Mouse (Mus musculus) cerebellum, adult 11 months (tissue): ENCODE measurements around the gene Cda.

Source experiments
- DNase-seq: peaks from one replicate; pipeline ENCODE4 v3.0.0; 2022

Cda gene

DNA sequence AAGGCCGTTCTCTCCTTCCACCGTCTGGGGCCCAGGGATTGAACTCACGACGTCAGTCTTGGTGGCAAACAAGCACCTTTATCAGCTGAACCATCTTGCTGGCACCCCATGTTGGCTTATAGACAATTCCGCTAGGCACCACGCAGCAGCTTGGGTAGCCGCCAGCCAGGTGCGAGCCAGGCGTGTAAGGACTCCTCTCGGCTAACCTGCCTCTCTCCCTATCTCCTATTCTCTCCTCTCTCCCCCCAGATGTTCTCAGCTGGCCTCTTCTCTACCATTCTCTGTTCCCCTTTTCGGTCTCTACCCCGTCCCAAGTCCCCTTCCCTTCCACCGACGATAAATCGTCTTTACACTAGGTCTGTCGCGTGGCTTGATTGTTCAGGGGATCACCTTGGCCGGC is 64.0 kb downstream of the Cda start:
- no peak for DNase-seq

DNA sequence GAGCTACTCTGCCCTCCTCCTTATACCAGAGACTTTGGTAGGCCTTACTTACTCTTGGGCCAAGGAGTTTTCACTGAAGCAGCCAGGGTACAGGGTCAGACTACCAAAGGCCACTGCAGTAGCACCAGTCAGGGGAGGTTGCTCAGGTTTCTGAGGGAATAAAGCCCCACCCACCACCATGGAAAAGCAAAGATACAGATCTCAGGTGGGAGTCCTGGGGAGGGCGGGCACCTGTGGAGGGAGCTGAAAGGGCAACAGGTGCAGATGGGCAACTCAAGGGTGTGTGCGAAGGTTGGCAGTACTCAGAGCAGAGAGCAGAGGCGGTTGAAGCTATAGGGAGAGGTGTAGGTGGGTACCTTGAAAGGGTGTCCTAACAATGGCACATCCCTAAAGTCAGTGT is 64.8 kb downstream of the Cda start:
- DNase-seq = no peak

DNA sequence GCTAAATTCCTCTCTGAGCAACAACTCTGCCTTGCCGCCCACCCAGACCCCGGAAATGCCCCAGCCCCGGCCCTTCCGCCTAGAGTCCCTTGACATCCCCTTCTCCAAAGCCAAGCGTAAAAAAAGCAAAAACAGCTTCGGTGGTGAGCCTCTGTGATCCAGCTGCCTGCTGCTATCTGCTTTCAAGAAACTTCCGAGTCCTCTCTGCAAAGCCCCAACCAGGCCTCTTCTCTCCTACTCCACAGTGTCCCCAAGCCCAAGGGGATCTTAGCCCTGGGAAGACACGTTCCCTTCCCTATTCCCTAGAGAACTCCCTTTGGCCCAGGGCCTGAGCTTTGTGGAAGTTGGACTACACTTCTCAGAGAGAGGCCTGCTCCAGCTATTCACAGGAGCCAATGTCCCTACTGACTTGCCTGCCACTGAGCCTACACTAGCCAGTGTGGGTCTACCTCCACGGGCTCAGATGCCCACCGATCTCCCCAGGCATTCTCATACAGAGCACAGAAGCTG is 66.5 kb downstream of the Cda start:
- DNase-seq = no peak

DNA sequence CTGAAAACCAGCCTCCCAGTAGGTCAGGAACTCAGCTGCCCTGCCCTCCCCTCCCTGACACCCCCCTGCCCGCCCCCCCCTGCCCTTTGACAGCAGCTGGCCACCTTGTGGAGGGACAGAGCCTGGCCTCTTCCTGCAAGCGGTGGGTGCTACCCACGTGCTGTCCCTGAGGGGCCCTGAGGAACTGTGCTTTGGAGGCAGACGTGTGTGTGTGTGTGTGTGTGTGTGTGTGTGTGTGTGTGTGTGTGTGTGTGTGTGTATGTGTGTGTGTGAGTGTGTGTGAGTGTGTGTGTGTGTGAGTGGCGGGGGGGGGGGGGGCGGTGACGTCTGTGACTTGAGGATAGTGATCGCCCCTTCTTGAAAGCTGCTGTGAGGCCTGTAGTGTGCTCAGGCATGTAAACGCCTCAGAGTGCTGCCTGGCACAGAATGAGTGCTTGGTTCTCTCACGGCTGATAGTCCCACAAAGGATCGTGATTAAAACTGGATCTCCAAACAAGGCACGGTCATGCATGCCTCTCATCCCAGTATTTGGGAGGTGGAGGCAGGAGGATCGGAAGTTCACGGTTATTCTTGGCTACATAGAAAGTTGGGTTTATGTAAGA is 73.7 kb downstream of the Cda start:
- DNase-seq = no peak

DNA sequence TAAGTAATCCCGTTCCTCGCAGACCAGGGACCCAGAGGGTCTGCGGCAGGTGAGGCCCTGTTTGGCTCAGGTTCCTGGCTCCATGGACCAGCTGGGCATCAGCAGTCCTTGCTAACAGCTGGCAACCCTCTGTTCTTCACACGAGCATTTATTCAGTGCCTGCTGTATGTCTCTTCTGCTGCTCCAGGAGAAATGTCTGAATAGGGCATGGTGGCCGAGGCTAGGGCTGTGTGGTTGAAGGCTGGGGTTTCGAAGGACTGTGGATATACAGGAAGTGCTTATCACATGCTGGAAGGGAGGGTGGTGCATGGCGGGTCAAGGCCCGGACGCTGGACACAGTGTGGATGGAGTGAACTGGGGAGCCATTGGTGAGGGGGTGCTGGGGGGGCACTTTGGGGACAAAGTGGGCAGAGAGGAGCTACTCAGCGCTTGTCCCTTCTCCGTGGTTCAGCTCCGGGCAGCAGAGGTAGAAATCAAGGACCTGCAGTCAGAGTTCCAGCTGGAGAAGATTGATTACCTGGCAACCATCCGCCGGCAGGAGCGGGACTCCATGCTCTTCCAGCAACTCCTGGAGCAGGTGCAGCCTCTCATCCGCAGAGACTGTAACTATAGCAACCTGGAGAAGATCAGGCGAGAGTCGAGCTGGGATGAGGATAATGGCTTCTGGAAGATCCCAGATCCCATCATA is 74.4 kb downstream of the Cda start:
- no peak for DNase-seq

DNA sequence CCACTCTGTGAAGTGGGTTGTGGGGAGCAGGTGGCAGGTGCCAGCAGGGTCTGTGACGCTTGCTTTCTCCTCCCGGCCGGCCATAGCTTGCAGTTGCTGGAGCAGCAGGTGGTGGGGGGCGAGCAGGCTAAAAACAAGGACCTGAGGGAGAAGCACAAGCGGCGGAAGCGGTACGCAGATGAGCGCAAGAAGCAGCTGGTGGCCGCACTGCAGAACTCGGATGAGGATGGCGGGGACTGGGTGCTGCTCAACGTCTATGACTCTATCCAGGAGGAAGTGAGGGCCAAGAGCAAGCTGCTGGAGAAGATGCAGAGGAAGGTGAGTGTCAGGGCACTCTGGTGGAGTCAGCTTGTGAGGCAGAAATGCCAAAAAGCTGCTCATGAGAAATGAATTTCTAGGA is 75.8 kb downstream of the Cda start:
- DNase-seq = no peak

DNA sequence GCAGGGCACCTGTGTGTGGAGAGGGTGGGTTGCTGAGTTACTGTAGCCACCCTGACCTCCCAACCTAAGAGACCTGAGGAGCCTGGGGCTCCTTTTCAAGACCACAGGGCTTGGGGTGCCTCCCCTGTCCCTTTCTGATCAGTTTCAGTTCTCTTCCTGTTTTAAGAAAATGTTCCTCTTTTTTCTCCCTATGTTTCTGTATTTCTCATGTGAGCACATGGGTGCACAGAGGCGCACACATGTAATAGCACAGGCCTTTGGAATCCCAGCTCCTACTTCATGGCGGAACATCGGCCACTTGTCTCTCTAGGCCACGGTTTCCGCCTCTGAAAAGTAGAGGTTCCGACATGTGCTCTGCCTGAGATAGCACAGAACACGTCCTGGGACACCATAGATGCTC is 79.1 kb downstream of the Cda start:
- no peak for DNase-seq
